Mouse (Mus musculus) mesoderm, embryonic 11.5 days (tissue): ENCODE results near the gene Gm19684.
"Not testable (repeated sequence)": the region's sequence is repeated elsewhere in the genome, so short reads cannot be mapped to it uniquely, and the experiment has no call there.

ENCODE experiments used
- DNase-seq: peaks from one replicate; pipeline ENCODE4 v3.0.0-alpha.2; 2012; ENCODE audit warnings: low read depth, low spot score

Gm19684 gene

GRCm38 (mm10) chr17:36121352-36122020 is at the start of gene Gm19684:
Gene Gm19684, plus strand, starts transcription at chr17:36121678.
- not testable (repeated sequence) for DNase-seq

- DNase-seq = not testable (repeated sequence)
These were observed 39.6 kb upstream of the Gm19684 start for GRCm38 (mm10) chr17:36081901-36082300.

GRCm38 (mm10) chr17:36082519-36083232 is 38.8 kb upstream of the Gm19684 start:
- DNase-seq = not testable (repeated sequence)

GRCm38 (mm10) chr17:36083266-36083869 is 38.1 kb upstream of the Gm19684 start:
- DNase-seq = peak; percentile 71

- DNase-seq = peak; percentile 19
These were observed 37.5 kb upstream of the Gm19684 start for GRCm38 (mm10) chr17:36083870-36084451.

- not testable (repeated sequence) for DNase-seq
These were observed 35.5 kb upstream of the Gm19684 start for GRCm38 (mm10) chr17:36085976-36086375.

- DNase-seq = not testable (repeated sequence)
These were observed 29.5 kb upstream of the Gm19684 start for GRCm38 (mm10) chr17:36091933-36092332.

GRCm38 (mm10) chr17:36092520-36092919 is 29.0 kb upstream of the Gm19684 start:
- not testable (repeated sequence) for DNase-seq

GRCm38 (mm10) chr17:36093936-36094335 is 27.5 kb upstream of the Gm19684 start:
- no peak for DNase-seq

- not testable (repeated sequence) for DNase-seq
These were observed 21.9 kb upstream of the Gm19684 start for GRCm38 (mm10) chr17:36099603-36100002.

- not testable (repeated sequence) for DNase-seq
These were observed 19.4 kb upstream of the Gm19684 start for GRCm38 (mm10) chr17:36102091-36102490.

GRCm38 (mm10) chr17:36110129-36110528 is 11.3 kb upstream of the Gm19684 start:
- DNase-seq = not testable (repeated sequence)

GRCm38 (mm10) chr17:36110641-36111509 is 10.6 kb upstream of the Gm19684 start:
- DNase-seq = not testable (repeated sequence)

- not testable (repeated sequence) for DNase-seq
These were observed 10.0 kb upstream of the Gm19684 start for GRCm38 (mm10) chr17:36111510-36111868.

GRCm38 (mm10) chr17:36113979-36114593 is 7.4 kb upstream of the Gm19684 start:
- DNase-seq = peak; percentile 55

- not testable (repeated sequence) for DNase-seq
These were observed 4.9 kb upstream of the Gm19684 start for GRCm38 (mm10) chr17:36116545-36116944.

- DNase-seq = not testable (repeated sequence)
These were observed 639 bp upstream of the Gm19684 start for GRCm38 (mm10) chr17:36120839-36121238.

GRCm38 (mm10) chr17:36124111-36124510 is 2.6 kb downstream of the Gm19684 start:
- not testable (repeated sequence) for DNase-seq

GRCm38 (mm10) chr17:36128525-36128924 is 7.0 kb downstream of the Gm19684 start:
- DNase-seq = not testable (repeated sequence)

GRCm38 (mm10) chr17:36128968-36129817 is 7.7 kb downstream of the Gm19684 start, which contains the start of gene Gm7030:
Gene Gm7030, minus strand, starts transcription at chr17:36129425.
- not testable (repeated sequence) for DNase-seq
